Mouse (Mus musculus) liver, adult 2 months (tissue): ENCODE results near the gene Cfl1.

Source experiments
- CTCF ChIP-seq: fragments of 200-500 bp; IDR thresholded peaks from 2 replicates; pipeline ENCODE4 v1.5.1; 2011; ENCODE audit warnings: low read depth, low read length, control low read depth
- POLR2A ChIP-seq: fragments of 200-500 bp; IDR thresholded peaks from 2 replicates; pipeline ENCODE4 v1.6.1; 2011; ENCODE audit warnings: low read length, control low read depth; ENCODE audit not compliant: insufficient read depth; ENCODE audit errors: extremely low read depth

DNA sequence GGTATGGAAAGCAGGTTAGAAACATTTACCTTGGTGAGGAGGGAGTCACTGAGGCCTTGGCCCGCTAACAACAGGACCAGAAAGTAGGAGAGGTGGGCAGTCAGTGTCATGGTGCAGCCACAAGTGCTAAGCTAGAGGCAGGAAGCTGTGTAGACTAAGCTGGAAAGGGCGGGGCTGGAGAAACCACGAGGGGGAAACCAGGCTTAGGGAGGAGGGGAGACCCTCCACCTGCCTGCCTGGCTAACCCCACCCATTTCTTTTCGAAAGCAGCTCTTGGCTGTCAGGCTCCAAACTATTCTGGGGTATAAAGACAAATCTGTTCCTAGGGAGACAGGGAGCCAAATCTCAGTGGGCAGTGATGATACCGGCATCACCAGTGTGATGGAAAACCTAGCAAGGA lies 21.9 kb upstream of the Cfl1 start, which contains the start of gene Ctsw:
- TF ChIP-seq CTCF (no peak), POLR2A (no peak)
